Mouse (Mus musculus): ENCODE data around the gene Lin28a. TPM values are rescaled to one million over a fixed set of nuclear protein-coding genes. Genes with fewer than 3 reads are reported as not detected.

The Lin28a gene
- total RNA-seq, 2 experiments from 2014 or later: not detected

DNA sequence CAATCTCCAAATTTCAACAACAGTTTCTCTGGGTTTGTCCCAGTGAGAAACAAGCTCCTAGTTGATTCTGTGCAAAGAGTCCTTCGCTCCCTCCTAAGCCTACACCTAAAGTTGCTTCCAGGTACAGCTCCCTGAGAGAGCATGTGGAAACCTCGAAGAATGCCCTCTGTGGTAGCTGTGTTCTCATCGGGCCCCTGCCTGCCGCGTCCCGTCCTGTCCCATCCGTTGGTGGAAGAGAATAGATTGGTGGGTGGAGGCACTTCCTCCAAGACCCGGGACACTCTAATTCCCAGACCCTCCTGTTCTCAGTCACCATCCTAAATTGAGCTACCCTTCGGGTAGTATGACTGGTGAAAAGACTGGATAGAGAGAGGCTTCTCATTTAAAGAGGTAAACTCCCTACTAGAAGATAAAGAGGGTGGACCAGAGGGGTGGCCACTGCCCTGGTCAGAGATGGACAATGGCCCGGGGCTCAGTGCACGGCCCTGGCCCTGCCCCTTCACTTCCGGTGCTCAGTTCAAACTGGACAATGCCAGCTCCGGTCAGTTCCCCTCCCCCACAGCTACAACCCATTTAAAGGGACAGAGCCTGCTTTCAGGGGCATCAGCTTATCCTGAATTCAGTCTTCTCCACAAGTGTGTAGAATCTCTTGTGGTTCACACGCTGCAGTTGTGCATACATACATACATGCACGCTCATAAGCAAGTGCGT is 1.2 kb upstream of the Lin28a start:
- intact Hi-C loops (cut with DNase I): no loop called here
- no peak for DNase-seq

DNA sequence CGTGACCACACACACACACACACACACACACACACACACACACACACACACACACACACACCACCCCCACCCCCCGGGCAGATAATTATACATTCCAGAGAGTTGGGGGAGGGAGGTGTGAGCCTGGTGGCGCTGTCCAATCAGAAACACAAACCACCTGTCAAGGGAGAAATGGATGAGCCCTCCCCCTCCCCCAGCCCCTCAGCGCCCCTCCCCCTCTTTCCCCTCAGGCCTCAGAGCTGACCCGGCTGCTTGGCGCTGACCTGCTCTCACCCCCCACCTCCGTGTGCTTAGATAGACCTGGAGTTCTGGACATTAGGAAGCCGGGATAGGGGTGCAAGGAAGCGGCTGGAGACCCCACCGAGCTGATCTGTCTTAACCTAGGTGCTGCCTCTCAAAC is 569 bp upstream of the Lin28a start:
- intact Hi-C loops (cut with DNase I): no loop called here
- DNase-seq: no peak

DNA sequence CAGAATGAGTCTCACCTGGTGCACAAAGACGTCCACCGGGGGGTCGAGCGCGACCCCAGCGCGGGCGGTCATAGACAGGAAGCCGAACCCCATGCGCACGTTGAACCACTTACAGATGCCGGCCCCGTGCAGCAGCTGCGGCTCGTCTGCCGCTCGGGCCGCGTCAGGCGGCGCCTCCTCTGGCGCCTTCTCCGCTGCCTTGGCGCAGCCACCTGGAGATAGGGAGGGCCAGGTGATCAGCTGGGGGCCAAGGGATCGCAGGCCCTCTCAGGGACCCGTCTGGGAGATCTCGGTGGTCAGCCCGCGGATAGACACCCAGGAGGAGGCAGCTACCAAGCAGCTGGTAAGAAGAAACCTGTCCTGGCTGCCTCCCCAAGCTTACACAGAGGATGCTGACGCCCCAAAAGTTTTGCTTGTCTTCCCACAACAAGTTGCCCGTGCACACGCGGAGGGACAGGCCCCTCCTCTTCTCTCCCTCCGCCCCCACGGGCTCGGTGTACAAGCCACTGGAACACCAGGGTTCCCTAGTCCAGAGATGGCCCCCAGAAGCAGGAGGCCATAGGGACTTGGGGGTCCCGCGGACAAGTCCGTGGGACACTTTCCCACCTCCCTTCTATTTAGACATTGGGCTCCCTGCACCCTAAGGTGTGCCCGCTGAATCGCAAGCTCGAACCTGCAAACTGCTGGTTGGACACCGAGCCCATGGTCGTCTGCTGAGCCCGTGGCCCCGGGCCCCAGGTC is 433 bp downstream of the Lin28a start:
- no peak for DNase-seq
- intact Hi-C loops (cut with DNase I): no loop called here

DNA sequence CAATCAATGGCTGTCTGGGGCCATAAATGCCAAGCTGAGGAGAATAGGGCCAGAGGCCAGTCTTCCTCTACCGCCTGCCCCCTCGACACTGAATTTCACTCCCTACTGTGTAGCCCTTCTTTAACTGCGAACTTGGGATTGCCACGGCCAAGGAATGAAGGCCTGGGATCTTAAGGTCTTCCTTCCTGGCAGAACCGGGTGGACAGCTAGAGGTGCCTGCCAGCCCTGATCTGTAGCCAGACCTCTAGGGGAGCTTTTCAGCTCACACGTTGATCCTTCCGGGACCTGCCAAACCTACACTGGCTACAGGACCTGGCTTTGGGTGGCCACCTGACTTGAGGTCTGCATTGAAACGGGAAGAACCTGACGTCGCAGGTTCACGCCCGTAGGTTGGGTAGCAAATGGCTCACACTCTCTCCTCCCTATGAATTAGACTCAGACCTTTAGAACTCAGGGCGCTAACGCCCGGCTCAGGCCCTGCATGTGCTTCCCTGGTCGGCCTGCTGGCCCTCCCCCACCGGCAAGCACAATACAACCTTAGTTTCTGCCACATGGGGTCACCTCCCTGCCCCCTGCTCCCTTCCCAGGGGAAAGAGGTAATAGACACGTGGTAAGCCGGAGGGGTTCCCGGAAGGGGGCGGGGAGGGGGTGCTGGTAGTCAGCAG is 1.3 kb downstream of the Lin28a start:
- DNase-seq: no peak
- intact Hi-C loops (cut with DNase I): no loop called here

DNA sequence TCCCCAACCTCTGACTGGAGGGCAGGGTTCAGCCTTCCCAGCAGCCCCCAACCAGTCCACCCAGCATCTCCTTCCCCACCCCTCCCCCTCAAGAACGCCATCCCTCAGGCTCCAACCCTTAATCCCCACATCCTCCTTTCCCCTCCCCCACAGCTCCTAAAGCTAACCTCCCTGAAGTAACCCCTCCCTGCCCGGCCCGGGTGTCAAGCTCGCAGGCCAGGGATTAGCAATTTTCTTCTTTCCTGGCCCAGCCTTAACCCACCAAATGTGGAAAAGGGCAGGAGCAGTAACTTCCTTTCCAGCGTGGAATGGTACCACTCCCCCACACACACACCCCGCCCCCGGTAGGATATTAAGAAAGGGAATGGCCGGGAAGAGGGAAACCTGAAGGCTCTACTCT is 1.9 kb downstream of the Lin28a start:
- DNase-seq: no peak
- intact Hi-C loops (cut with DNase I): no loop called here

DNA sequence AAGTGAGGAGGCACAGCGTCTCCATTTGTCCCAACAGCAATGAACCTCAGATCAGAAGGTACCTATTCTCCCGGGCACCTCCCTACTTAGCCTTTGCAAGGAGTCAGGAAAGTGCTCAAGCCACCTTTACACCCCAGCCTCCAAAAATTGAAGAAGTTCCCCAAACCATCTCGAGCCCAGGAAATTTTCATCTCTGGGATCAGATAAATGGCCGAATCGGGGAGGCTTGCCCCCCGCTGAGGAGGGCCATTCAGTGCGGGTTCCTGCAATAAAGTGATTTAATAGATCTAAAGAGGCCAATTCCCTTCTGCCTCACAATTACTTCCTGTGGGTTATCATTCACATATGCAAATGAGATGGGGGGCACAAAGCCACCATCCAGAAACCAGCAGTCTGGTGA is 2.4 kb downstream of the Lin28a start:
- intact Hi-C loops (cut with DNase I): no loop called here
- DNase-seq: no peak

DNA sequence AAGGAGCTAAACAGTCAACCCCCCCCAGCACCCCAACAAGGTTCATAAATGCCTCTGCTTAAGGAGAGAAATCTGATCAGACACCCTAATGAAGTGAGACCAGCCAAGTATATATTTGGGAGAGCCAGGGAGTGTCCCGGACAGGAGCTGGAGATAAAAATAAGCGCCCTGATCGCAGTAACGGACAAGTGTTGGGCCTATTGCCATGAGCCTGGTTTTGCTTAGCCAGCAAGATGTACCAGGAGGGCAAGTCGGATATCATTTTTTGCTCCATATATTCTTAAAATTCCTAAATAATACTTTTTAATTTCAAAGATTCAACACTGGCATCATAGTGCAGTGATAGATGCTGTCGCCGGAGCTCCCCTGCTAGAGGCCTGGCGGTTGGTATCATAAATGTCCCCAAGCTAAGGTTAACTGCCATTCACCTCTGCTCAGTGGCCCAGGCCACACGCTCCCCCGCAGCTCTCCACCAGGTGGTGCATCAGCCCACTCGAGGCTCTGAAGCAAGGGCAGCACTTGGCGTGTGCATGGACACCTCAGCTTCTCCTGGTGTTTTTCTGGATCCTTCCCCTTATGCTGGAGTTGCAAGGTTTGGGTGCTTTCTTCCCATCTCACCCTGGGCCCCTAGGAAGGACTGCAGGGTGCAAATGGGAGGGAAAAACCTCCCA is 5.6 kb downstream of the Lin28a start:
- intact Hi-C loops (cut with DNase I): no loop called here
- peak in 1 of 2 experiments; percentile 26 for DNase-seq

DNA sequence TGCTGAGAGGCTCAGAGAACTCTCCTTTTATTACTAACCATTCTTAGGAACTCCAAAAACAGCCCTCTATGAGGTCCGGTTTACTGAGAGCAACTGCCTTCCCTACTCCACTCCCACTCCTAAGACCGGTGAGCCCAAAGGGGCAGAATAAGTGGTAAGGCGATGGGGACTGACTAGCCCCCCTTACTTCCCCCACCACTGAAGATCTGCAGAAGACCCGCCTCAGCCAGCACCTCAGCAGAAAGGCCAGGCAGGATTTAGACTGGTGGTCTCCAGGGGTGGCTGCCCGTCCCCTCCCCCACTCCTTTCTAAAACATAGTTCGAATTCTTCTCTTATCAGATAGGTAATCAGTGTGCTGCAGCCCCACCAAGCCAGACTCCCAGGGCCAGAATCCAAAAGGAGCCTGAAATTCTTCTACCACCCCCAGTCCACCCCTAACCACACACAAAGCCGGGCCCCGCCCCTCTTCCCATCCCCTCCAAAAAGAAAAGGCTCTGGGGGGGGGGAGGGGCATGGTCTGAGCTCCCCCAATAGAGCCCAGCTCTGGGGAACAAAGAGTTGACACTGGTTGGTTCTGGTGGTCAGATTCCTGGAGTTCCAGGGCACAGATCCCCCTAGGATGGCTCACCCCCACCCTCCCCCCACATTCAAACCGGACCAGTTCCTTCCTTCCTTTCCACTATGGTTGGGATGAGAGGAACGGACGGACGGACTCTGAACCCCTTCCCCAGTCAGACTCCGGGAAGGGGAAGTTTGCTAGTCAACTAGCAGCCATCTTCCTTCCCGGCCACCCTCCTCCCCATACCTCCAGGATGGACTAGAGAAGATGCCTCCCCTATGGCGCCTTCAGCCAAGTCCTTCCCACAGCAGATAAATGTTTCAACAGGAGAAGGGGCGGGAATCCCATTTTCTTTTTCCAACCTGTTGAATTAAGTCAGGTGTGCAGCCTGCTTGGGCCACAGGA is 6.9 kb downstream of the Lin28a start:
- intact Hi-C loops (cut with DNase I): no loop called here

DNA sequence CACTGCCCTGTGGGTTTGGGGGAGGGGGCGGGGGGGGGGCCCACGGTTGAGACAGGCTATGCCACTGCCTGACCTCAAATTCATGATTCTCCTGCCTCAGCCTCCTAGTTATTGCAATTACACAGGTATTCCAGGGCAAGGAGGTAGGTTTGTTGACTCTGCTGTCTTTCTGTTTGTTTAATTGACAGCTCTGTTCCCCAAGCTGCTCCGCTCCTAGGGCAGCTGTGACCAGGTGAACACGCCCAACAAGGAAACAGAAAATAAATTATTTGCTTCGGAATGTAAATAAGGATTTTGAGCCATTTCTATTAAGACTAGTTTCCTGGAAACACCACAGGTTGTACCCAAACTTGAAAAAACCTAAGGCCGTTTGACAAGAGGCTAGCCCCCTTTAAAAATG is 8.9 kb downstream of the Lin28a start:
- no peak for DNase-seq
- intact Hi-C loops (cut with DNase I): no loop called here

More for the DNA sequence above, 6.9 kb downstream of the Lin28a start:
- no peak for DNase-seq

DNA sequence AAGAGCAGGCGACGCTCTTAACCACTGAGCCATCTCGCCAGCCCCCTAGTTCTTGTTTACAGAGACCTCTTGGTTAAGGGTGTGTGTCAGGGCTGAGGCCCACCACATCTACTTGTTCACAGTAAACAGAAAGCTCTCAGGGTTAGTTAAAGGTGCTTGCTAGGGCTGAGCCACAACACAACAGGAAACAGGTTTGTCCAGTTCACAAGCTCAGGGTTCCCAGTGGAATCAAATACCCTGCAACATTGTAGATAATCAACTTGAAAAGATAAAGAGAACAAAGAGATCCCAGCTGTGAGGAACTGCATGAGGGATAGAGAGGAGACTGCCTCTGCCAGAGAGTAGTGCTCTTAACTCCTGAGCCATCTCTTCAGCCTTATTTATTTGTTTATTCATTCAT is 11.8 kb downstream of the Lin28a start:
- intact Hi-C loops (cut with DNase I): no loop called here
- no peak for DNase-seq

DNA sequence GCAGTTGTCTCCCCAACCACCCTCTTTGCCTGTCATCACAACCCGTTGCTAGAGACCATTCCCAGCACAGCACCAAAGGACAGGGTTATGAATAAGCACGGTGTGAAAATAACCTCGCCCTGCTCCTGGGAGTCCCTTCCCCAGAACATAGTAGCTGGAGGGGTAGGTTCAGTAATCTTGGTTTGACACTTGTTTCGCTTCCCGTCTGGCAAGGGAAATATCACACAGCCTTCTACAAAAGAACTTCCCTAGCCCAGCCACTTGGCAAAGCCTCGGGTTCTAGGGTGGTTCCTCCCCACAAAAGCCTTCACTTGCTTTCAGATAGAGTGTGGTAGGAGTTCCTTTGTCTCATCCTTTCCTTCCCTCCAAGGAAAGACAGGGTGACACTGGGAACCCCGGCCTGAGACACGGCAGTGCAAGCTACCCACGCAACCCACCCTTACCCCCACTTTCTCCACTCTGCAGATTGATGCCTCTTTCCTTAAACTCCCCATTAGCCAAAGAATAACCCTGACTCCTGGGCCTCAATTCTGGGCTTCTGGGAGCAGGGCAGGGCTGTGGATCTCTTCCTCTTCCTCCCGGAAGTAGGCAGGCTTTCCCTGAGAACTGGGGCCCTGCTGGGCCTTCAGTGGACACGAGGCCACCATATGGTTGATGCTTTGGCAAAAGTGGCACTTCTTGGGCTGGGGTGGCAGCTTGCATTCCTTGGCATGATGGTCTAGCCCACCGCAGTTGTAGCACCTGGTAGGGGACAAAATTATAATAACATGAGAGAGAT is 12.9 kb downstream of the Lin28a start:
- intact Hi-C loops (cut with DNase I): no loop called here
- DNase-seq: peak in 1 of 2 experiments; percentile 3

DNA sequence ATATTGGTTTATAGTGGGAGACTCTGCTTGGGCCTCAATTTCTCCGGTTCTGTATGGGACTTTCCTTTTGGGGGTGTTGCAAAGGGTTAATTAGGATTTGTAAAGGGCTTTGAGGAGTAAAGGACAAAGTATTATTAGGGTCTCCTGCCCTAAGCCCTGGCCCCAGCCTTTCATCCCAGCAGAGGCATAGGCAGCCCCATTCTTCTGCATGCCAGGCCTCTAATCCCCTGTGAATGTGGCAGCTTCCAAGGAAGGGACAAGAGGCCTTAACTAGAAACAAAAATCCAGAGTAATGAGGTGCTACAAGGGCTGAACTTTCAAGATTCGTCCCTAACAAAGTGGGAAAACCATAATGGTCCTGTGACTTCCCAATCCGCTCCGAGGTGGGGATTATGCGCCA is 15.7 kb downstream of the Lin28a start:
- intact Hi-C loops (cut with DNase I): no loop called here
- DNase-seq: no peak

DNA sequence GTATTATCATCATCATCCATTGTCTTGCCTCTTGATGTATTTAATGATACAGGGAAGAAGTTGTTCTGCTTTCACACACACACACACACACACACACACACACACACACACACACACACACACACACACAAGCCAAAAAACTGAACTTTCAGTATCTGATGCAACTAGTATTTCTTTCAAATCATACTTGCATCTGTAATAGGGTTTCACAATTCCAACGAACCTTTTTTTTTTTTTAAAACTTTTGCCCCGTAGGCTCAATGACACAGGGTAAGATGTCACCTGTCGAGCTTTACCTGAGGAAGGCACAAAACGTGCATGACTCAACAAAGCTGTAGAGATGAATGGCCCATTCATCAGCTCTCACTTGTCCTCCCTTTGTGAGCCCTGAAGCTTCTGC is 16.4 kb downstream of the Lin28a start:
- DNase-seq: no peak
- intact Hi-C loops (cut with DNase I): no loop called here

DNA sequence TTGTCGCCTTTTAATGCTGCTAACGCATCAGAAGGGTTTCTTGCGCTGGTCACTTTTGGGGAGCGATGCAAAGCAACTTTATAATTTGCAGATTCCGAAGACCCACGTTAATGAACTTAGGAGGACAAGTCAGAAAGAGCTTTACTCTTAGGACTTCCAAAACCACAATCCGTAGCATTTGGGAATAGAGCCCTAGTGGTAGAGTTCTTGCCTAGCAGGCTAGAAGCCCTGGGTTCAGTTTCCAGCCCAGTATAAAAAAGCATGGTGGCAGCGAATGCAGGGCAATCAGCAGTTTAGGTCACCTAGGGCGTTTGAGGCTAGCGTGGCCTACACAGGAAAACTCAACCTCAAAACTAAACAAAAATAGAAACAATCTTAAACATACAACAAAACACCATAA is 16.9 kb downstream of the Lin28a start:
- intact Hi-C loops (cut with DNase I): no loop called here
- no peak for DNase-seq

DNA sequence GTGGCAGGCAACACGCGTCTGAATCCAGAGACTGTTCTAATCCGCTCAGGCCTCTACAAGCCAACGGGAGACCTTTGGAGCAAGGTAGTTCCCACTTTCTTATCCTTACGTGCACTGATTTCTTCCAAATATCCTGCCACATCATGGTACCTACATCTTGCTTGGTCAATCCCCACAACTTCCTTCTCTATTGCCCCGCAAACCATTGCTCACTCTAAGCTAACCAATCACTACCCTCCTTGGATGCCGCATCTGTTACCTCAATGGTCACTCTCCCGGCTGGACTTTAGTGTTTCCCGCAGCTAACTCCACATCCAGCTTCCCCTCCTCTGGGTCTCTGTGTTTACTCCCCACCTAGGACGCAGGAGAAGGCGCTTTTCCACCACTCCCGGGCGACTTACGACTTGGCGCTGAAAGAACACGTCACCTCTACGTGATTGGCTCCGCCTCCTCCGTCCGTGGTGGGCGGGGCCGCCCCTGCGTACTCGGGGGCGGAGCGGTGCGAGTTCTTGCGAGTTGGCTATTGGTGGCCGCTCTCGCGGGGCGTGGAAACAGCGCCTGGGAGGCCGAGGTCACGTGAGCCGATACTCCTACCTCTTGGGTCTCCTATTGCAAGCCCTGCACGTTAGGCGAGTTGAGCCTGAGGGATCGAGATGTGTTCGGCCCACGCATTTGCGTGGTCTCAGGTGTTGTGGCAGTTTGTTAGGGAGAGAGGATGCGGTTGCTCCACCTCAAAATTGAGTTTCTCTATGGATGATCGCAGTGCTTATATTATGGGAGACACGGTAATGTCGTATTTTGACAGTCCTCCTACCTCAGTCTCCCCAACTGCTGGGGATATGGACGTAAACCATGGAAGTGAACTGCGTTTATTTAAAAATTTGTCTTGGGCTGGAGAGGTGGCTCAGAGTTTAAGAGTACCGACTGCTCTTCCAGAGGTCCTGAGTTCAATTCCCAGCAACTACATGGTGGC is 17.9 kb downstream of the Lin28a start, which contains the start of gene Dhdds:
Gene Dhdds (minus strand): TSS at position 453 of the 973 bp plus-strand sequence.
- intact Hi-C loops (cut with DNase I): no loop called here
- peak; percentile 96 for DNase-seq

DNA sequence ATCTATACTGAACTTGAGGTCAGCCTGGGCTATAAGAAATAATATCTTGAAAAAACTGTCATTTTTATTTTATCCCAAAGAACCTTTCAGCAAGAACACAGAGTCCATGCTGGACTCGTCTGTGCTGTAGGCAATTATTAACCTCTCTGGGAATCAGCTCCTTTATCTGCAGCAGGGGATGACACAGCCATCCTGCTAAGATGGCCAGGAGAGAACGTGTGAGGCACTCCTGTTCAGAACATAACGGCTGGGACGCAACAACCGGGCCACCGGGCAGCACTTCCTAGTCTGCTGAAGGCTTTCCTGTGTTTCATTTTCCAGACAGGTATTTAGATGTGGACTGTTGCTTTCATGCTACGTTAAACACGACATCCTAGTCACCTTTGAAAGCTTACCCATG is 23.9 kb downstream of the Lin28a start:
- intact Hi-C loops (cut with DNase I): no loop called here

DNA sequence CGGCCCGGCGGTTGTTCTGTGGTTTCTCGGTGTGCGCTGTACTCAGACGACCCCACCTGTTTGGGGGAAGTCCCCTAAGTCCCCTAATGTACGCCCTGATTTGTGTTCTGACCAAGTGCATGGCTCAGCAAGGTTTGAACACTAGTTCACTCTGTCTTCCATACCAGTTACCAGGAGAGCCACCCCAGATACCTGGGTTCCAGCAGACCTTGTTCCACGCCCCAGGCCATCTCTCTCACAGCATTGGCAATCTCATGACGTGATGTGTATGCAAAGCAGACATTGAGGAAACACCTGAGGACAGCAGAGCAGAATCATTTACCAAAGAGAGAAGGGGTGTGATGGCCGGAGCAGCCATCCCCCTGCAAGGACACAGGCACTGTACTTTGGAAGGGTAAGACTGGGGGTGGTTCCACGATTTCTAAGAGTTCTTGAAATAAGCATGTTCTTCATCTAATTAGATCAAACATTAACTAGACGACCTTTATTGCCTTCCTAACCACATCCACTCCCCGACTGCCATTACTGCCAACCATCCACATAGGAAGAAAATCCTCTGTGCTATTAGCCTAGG is 27.5 kb downstream of the Lin28a start:
- DNase-seq: no peak
- intact Hi-C loops (cut with DNase I): no loop called here

More for the DNA sequence above, 23.9 kb downstream of the Lin28a start:
- no peak for DNase-seq

DNA sequence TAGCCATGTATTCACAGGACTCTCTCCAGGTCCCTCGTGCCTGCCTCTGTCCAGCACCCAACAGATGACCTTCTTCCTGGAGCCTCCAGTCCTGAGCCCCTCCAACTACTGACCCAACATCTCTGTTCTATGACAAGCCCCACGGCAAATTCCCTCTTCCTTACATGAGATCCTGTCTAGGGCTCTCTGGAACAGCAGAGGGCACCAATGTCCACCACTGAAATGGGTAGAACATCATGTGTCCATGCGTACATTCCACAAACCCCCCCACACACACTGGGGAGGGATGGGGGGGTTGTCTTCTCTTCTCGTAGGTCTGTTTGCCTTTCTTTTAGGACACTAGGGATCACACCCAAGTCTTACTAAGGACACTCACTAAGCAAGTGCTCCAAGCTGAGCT is 28.6 kb downstream of the Lin28a start:
- no peak for DNase-seq
- intact Hi-C loops (cut with DNase I): no loop called here
